Mouse (Mus musculus) R1 (cell line): ENCODE measurements around the gene Gm37240.

Experiments
- DNase-seq: peaks from one replicate; pipeline ENCODE4 v3.0.0-alpha.2; 2018; ENCODE audit warnings: low read depth, low spot score

Gm37240 gene

GRCm38 (mm10) chr3:84447803-84448202, 1439.5 kb downstream of the Gm37240 start:
- DNase-seq, result no peak
